Mouse (Mus musculus): ENCODE data around the gene Adgre1. TPM values are rescaled to one million over a fixed set of nuclear protein-coding genes. Genes with fewer than 3 reads are reported as not detected.
"Not testable (repeated sequence)": the region's sequence is repeated elsewhere in the genome, so short reads cannot be mapped to it uniquely, and the experiment has no call there.

The Adgre1 gene
- polyA plus RNA-seq (2015; fragmentation: Nextera tagmentation; extraction: Ambion mirVana), result 4.7 and 6.9 TPM in 2 replicates

DNA sequence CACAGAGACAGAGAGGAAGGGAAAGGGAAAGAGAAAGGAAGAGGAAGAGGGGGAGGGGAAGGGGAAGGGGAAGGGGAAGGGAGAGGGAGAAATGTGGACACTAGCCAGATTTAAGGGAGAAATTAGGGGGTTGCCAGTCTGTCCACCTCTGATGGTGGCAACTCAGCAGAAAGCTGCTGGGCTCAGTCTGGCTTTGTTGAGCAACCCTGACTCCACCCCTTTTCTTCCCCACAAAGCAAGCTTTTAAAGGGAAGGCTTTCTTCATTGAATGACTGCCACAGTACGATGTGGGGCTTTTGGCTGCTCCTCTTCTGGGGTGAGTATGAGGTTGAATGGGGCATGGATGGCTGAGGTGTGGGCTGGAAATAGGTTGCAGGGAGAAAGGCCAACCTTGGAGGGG lies at the start of gene Adgre1:
Adgre1 (plus strand) TSS at position 251 of the 400 bp plus-strand sequence.
- Histone ChIP-seq H3K9me3 (no peaks in the 10 kb centered on the region), H3K36me3 (no peaks in the 10 kb centered on the region), H3K27me3 (no peaks in the 10 kb centered on the region), H3K4me3 (no peak within 1 kb of the TSS), H3K4me1 (replicated peaks) (no peaks in the 10 kb centered on the region), H3K27ac (no peak within 1 kb of the TSS), H3K9ac (no peak within 1 kb of the TSS), H3K4me2 (no peak within 1 kb of the TSS)
- WGBS, result 7% methylated on average over 1 of the region's 1 CpGs
- ATAC-seq (ENCODE audit: low FRiP score), result no peak

DNA sequence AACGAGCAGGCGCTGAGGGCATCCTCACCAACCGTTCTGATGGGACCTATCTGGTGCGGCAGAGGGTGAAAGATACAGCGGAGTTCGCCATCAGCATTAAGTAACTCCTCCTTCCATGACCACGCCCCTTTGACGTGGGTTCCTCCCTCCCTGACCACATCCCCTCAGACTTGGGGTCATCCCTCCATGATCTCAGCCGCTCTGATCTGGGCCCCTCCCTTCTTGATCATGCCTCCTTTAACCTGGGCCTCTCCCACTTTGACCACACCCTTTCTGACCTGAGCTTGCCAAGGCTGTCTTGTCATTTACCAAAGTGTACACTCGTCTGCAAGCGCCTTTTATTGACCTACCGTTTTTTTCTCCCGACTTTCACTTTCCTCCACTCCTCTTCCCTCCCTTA lies 46.7 kb upstream of the Adgre1 start:
- ATAC-seq (ENCODE audit: low FRiP score), result no peak
- Histone ChIP-seq H3K4me1 (replicated peaks) (no peaks in the 10 kb centered on the region), H3K27ac (no peak overlapping the region), H3K4me3 (no peak overlapping the region), H3K27me3 (no peaks in the 10 kb centered on the region), H3K9ac (no peak overlapping the region), H3K36me3 (no peaks in the 10 kb centered on the region), H3K4me2 (no peak overlapping the region), H3K9me3 (no peaks in the 10 kb centered on the region)
- WGBS, result 39% methylated on average over 13 of the region's 13 CpGs

DNA sequence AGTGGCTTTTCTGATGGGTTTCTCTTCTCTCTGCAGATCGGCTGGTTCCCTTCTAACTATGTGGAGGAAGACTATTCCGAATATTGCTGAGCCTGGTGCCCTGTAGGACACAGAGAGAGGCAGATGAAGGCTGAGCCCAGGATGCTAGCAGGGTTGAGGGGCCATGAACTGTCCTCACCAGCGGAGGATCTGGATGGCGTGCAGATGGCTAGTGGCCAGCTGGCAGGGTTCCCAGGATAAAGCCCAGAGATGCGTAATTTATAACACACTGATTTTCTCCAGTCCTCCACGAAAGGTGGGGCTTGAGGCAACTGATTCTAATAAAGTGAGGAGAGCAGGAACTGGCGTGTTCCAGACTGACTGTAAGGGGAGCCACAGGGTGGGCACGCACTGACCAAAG lies 30.9 kb upstream of the Adgre1 start:
- 80% methylated on average over 8 of the region's 8 CpGs for WGBS
- Histone ChIP-seq H3K4me2 (no peak overlapping the region), H3K9me3 (no peaks in the 10 kb centered on the region), H3K9ac (no peak overlapping the region), H3K36me3 (no peaks in the 10 kb centered on the region), H3K27me3 (no peaks in the 10 kb centered on the region), H3K27ac (no peak overlapping the region), H3K4me3 (no peak overlapping the region), H3K4me1 (replicated peaks) (no peaks in the 10 kb centered on the region)
- ATAC-seq (ENCODE audit: low FRiP score), result 0 out of 2 replicates have a peak, but pooled peaks have one; percentile 46

DNA sequence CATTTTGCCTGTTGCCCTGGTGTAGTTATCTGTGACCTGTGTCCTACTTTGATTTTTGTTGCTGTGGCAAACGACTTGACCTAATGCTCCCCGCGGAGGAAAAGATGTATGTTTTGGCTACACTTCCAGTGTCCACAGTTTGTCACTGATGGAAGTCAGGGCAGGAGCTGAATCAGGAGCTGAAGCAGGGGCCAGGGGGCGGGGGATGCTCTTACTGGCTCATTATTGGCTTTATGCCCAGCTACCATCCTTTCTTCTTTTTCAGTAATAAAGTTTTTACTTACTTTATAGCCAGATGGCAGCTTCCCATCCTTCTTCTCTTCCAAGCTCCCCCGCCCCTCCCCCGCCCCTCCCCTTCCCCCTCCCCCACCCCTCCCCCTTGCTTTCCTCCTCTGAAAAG lies 29.5 kb upstream of the Adgre1 start:
- Histone ChIP-seq H3K4me3 (no peak overlapping the region), H3K9me3 (no peaks in the 10 kb centered on the region), H3K36me3 (no peaks in the 10 kb centered on the region), H3K27me3 (no peaks in the 10 kb centered on the region), H3K4me1 (replicated peaks) (no peaks in the 10 kb centered on the region), H3K27ac (no peak overlapping the region), H3K4me2 (no peak overlapping the region), H3K9ac (no peak overlapping the region)
- WGBS, result 40% methylated on average over 6 of the region's 6 CpGs
- no peak for ATAC-seq (ENCODE audit: low FRiP score)

DNA sequence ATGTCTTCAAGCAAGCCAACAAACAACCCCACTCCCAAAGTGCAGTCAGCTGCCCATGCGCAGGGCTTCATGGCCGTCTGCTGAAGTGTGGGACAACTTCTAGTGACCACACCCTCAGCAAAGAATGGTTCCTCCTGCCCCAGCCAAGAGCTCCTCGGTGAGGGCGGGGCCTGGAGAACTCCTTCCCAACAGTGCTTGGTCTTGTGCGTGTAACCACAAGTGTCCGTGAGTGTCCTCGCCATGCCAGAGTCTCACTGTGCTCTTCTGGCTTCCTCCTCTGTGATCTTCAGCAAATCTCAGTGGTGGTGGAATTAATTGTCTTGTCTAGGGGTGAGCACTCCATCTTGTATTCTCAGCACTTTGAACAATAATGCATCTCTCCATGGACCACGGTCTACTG lies 27.5 kb upstream of the Adgre1 start:
- Histone ChIP-seq H3K4me1 (replicated peaks) (no peaks in the 10 kb centered on the region), H3K27me3 (no peaks in the 10 kb centered on the region), H3K9me3 (no peaks in the 10 kb centered on the region), H3K9ac (no peak overlapping the region), H3K4me2 (no peak overlapping the region), H3K36me3 (no peaks in the 10 kb centered on the region), H3K27ac (no peak overlapping the region), H3K4me3 (no peak overlapping the region)
- 95% methylated on average over 8 of the region's 8 CpGs for WGBS
- ATAC-seq (ENCODE audit: low FRiP score), result no peak

DNA sequence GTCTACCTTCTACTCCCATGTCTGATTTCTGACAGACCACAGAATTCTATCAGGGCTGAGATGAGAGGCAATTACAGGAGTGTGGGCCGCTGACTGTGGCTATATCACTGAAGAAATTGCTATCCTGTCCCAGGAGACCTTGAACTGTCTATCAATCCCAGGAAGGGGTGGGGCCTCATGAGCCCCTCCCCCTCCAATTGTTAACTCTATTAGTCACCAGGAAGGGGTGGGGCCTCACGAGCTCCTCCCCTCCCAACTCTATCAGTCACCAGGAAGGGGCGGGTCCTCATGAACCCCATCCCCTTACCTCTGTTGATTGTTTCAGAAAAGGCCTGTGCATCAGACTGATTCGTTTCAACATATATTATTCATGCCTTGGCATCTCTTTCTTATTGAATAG lies 26.2 kb upstream of the Adgre1 start:
- Histone ChIP-seq H3K9me3 (no peaks in the 10 kb centered on the region), H3K4me2 (no peak overlapping the region), H3K4me1 (replicated peaks) (no peaks in the 10 kb centered on the region), H3K27ac (no peak overlapping the region), H3K9ac (no peak overlapping the region), H3K27me3 (no peaks in the 10 kb centered on the region), H3K4me3 (no peak overlapping the region), H3K36me3 (no peaks in the 10 kb centered on the region)
- 84% methylated on average over 4 of the region's 4 CpGs for WGBS
- no peak for ATAC-seq (ENCODE audit: low FRiP score)

DNA sequence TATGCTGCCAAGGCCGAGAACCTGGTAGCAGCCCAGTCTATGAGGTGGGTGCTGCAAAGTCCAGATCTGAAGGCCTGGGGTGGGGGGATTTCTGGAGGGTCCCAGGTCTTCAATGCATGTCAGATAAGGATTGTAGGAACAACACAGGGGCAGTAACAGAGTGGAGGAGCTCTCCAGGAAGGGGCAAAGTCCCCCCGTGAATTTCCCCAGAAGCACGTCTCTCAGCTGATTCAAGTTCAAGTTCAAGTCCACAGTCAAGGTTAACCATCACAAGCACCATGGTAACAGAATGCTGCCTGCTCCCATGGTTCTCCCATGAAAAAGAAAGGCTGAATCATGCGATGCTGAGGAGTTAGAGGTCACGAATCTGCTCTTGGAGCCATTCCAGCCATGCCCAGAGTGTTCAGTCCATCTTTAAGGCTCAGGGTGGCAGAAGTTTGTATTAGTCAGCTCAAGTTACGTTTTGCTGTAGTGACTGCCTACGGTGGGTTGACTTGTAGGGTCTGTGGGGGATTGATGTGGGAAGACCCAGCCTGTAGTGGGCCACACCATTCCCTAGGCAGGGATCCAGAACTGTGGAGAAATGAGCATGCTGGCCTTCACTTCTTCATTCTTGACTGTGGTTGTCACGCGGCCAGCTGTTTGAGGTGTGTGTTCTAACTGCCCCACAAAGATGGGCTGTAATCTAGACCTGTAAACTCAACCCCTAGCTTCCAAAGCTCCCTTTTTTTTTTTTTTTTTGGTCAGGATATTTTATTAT lies 24.3 kb upstream of the Adgre1 start:
- peak; percentile 31; the same call in 1 of the 2 replicates for ATAC-seq (ENCODE audit: low FRiP score)
- 80% methylated on average over 9 of the region's 9 CpGs for WGBS

DNA sequence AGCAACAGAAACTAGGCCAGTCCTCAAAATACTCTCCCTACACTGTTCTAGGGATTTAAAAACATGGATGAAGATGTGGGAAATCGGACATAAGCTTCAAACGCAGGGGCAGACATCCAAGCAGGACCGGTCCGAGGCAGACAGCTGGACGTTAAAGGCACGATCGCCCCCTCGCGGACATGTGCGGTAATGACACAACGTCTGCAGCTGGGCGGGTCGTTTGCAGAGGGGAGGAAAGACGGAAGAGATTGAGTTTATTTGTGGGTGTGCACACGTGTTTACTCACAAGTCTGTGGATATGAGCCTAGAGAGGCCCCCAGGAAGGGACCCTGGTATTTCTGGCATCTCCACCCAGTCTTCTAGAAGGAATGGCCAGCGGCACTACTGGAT lies 23.7 kb upstream of the Adgre1 start:
- Histone ChIP-seq H3K9ac (no peak overlapping the region), H3K9me3 (no peaks in the 10 kb centered on the region), H3K36me3 (no peaks in the 10 kb centered on the region), H3K27ac (no peak overlapping the region), H3K27me3 (no peaks in the 10 kb centered on the region), H3K4me3 (no peak overlapping the region), H3K4me1 (replicated peaks) (no peaks in the 10 kb centered on the region), H3K4me2 (peak overlapping the region; percentile 13; the same call in 1 of the 2 replicates)
- 8% methylated on average over 16 of the region's 16 CpGs for WGBS
- ATAC-seq (ENCODE audit: low FRiP score), result peak; percentile 59

More for the DNA sequence above, 24.3 kb upstream of the Adgre1 start:
- Histone ChIP-seq H3K4me2 (peak overlapping the region; percentile 13; the same call in 1 of the 2 replicates), H3K9ac (no peak overlapping the region), H3K36me3 (no peaks in the 10 kb centered on the region), H3K9me3 (no peaks in the 10 kb centered on the region), H3K27ac (no peak overlapping the region), H3K27me3 (no peaks in the 10 kb centered on the region), H3K4me3 (no peak overlapping the region), H3K4me1 (replicated peaks) (no peaks in the 10 kb centered on the region)

DNA sequence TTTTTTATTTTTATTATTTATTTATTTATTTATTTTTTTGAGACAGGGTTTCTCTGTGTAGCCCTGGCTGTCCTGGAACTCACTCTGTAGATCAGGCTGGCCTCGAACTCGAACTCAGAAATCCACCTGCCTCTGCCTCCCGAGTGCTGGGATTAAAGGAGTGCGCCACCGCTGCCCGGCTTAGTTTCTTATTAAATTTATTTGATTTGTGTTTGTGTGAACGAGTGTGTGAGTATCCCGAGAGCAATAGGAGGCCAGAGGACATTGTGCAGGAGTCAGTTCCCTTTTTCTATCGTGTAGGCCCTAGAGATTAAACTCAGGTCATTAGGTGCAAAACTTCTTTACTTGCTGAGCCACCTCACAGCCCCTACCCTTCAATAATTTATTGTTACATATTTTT lies 23.3 kb upstream of the Adgre1 start:
- H3K9ac ChIP-seq; H3K4me3 ChIP-seq; H3K27me3 ChIP-seq; H3K4me2 ChIP-seq; H3K27ac ChIP-seq; H3K36me3 ChIP-seq; H3K9me3 ChIP-seq; H3K4me1 ChIP-seq (replicated peaks); ATAC-seq (ENCODE audit: low FRiP score): not testable (repeated sequence)
- 74% methylated on average over 9 of the region's 9 CpGs for WGBS

DNA sequence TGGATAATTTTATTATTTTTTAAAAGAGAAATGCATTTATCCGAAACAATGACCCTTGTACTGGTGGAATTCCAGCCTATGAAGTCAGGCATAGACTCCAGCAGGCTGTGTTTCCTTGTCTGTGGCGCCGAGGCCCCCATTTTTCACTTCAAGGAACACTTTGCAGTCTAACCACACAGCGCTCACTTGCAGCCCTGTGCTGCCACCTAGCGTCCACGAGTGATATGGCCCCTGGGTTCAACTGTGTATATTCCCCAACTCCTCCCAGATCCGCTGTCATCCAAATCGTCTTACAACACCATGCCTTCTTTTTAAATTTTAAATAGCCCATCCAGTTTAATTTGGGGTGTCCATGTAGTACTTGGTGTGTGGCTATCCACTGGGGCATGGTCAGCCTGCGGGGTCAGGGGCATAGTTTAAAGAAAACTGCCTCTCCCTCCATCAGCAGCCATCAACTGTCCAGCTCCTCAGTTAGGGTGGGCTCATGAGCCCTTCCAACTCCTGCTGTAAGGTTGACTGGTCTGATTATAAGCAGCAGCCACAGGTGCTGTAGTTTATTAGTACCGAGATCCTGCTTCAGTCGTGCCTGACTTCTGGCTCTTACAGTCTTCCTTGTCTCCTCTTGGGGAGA lies 22.7 kb upstream of the Adgre1 start:
- WGBS, result 11% methylated on average over 11 of the region's 11 CpGs
- Histone ChIP-seq H3K4me3 (no peak overlapping the region), H3K9ac (peak overlapping the region; percentile 46; the same call in 1 of the 2 replicates), H3K36me3 (no peaks in the 10 kb centered on the region), H3K27ac (no peak overlapping the region), H3K27me3 (no peaks in the 10 kb centered on the region), H3K4me1 (replicated peaks) (no peaks in the 10 kb centered on the region), H3K4me2 (no peak overlapping the region), H3K9me3 (no peaks in the 10 kb centered on the region)
- peak; percentile 87 for ATAC-seq (ENCODE audit: low FRiP score)

DNA sequence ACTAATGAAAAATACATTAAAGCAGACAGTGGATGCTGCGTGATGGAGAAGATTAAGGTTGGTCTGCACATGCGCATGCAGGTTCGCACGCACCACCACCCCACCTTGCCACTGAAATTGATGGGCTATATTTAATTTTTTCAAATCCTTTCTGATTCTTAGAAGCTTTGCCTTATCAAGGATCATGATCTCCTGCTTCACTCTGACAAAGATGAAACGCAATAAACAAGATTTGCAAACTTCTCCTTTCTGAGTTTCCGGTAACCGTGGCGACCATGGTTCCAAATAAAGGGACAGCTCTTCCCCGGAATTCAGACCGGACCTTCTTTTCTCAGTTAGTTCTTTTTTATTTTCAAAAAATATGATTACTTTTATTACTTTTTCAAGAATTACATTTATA lies 20.5 kb upstream of the Adgre1 start:
- Histone ChIP-seq H3K4me3 (no peak overlapping the region), H3K27me3 (no peaks in the 10 kb centered on the region), H3K9ac (no peak overlapping the region), H3K36me3 (no peaks in the 10 kb centered on the region), H3K4me1 (replicated peaks) (no peaks in the 10 kb centered on the region), H3K9me3 (0 out of 2 replicates have a peak, but pooled peaks cover under 1% of the 10 kb centered on the region), H3K4me2 (no peak overlapping the region), H3K27ac (no peak overlapping the region)
- 84% methylated on average over 10 of the region's 10 CpGs for WGBS
- no peak for ATAC-seq (ENCODE audit: low FRiP score)

DNA sequence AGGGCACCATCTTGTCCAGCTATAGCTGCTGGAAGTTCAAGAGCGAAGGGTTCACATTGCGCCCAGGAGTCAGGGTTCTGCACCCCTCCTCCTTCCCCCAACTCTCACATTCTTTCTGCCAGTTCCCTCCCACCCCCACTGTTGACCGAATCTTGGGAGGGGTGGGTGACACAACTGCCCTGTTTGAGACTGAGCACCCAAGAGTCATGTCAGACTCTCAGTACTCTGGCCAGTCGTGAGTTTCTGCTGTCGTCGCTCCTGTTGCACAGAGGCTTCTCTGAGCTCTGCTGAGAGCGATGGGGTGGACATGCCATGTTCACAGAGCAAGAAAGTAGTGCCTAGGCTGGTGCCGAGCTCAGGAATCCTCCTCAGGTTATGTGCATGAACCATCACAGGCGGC lies 19.2 kb upstream of the Adgre1 start:
- H3K4me3 ChIP-seq, result no peak overlapping the region
- H3K9ac ChIP-seq, result no peak overlapping the region
- H3K36me3 ChIP-seq, result no peaks in the 10 kb centered on the region
- H3K4me1 ChIP-seq (replicated peaks), result no peaks in the 10 kb centered on the region
- H3K27ac ChIP-seq, result no peak overlapping the region
- 0 out of 2 replicates have a peak, but pooled peaks cover 4% of the 10 kb centered on the region for H3K9me3 ChIP-seq
- WGBS, result 86% methylated on average over 9 of the region's 9 CpGs
- no peak overlapping the region for H3K4me2 ChIP-seq
- ATAC-seq (ENCODE audit: low FRiP score), result no peak
- no peaks in the 10 kb centered on the region for H3K27me3 ChIP-seq

DNA sequence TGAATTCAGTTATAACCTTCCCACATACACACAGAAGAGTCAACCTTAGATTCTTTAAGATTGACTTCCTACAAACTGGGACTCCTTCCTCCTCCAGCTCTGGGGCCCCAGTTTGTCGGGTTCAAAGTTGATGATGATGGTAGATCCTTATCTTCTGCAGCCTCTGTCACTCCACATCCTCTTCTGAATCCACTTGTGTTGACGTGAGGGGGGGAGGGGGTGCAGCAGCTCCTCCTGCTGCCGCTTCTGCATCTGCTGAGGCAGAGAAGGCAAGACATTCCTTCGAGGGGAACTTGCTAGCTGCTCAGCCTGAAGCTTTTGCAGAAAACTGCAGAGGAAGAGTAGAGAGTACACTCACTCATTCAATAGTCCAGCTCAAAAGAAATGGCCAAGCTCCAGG lies 16.9 kb upstream of the Adgre1 start:
- 85% methylated on average over 4 of the region's 4 CpGs for WGBS
- no peaks in the 10 kb centered on the region for H3K36me3 ChIP-seq
- no peak overlapping the region for H3K4me2 ChIP-seq
- no peak overlapping the region for H3K4me3 ChIP-seq
- no peak overlapping the region for H3K9ac ChIP-seq
- ATAC-seq (ENCODE audit: low FRiP score), result no peak
- H3K27ac ChIP-seq, result no peak overlapping the region
- H3K4me1 ChIP-seq (replicated peaks), result no peaks in the 10 kb centered on the region
- H3K27me3 ChIP-seq, result no peaks in the 10 kb centered on the region
- H3K9me3 ChIP-seq, result 0 out of 2 replicates have a peak, but pooled peaks cover 4% of the 10 kb centered on the region

Measured in hindbrain, embryonic 13.5 days (tissue).